Mouse (Mus musculus): ENCODE measurements around the gene Pam. TPM values are rescaled to one million over a fixed set of nuclear protein-coding genes. Genes with fewer than 3 reads are reported as not detected.

The Pam gene
- polyA plus RNA-seq, 1 experiment from 2014 or later: 41.5 TPM

DNA sequence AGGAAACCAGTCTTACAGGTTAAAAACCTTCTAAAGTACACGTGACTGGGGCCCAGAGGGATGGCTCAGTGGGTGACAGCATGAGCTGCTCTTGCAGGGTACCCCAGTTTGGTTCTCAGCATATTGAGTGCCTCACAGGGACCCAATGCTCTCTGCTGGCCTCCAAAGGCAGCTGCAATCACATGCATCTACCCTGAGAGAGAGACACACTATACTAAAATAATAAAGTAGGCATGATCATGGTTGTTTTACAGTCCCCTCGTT lies 178.5 kb downstream of the Pam start:
- H3K27me3 ChIP-seq (ENCODE audit: insufficient read depth, low read length): no peaks in the 10 kb centered on the region
- DNase-seq (no peak), ATAC-seq (ENCODE audit: insufficient read depth) (no peak)
- H3K27ac ChIP-seq (ENCODE audit: low read depth): no peak overlapping the region
- 82% methylated on average over 2 of the region's 2 CpGs for WGBS
- H3K9me3 ChIP-seq (ENCODE audit: low read depth, low read length): no peaks in the 10 kb centered on the region
- H3K9ac ChIP-seq: no peak overlapping the region
- no peaks in the 10 kb centered on the region for H3K36me3 ChIP-seq (ENCODE audit: insufficient read depth)
- no peak overlapping the region for H3K4me3 ChIP-seq (ENCODE audit: low read depth, low read length)
- no peak for TF ChIP-seq CTCF (IDR thresholded peaks at IDR 0.05; ENCODE audit: low read depth)
- peaks cover 4% of the 10 kb centered on the region; the same call in 1 of the 2 replicates for H3K4me1 ChIP-seq (ENCODE audit: insufficient read depth)
- no peak overlapping the region for H3K4me2 ChIP-seq

DNA sequence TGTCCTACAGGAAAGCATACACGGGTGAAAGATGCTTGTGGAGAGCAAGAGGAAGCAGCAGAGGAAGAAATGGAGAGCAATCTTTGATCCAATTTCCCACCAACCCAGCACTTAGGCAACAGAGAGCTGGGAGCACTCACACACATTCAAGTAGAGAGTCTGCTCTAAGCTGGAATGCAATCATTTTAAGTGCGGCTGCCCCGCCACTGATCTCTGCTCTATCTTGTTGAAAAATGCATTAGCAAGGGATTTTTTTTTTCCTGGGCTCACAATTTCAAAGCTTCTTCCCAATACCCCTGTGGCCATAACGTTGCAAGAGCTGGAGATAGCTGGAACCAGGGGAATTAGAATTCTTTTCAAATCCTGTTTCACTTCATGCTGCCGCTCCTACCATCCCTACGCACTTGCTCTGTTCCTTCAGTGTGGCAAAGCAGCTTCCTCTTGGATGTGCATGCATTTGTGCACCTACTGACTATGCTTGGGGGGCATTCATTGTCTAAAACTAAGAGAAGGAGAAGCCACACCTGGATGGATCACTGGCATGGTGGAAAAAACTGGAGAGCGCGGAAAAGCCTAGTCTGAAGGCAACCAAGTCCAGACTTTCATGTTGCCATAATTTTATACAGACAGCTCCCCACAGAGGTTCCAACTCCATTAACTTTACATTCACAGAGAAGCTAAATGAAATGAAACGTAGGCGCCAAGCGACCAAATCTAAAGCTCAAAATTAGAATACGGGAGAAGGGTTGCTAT lies 179.1 kb downstream of the Pam start:
- ATAC-seq (ENCODE audit: insufficient read depth): no peak
- Histone ChIP-seq H3K27ac (ENCODE audit: low read depth) (no peak overlapping the region), H3K4me1 (ENCODE audit: insufficient read depth) (peaks cover 4% of the 10 kb centered on the region; the same call in 1 of the 2 replicates), H3K36me3 (ENCODE audit: insufficient read depth) (no peaks in the 10 kb centered on the region), H3K9me3 (ENCODE audit: low read depth, low read length) (no peaks in the 10 kb centered on the region), H3K4me2 (no peak overlapping the region), H3K4me3 (ENCODE audit: low read depth, low read length) (no peak overlapping the region), H3K27me3 (ENCODE audit: insufficient read depth, low read length) (no peaks in the 10 kb centered on the region), H3K9ac (no peak overlapping the region)
- peak; percentile 41 for DNase-seq
- TF ChIP-seq CTCF (IDR thresholded peaks at IDR 0.05; ENCODE audit: low read depth): no peak
- 69% methylated on average over 12 of the region's 12 CpGs for WGBS

DNA sequence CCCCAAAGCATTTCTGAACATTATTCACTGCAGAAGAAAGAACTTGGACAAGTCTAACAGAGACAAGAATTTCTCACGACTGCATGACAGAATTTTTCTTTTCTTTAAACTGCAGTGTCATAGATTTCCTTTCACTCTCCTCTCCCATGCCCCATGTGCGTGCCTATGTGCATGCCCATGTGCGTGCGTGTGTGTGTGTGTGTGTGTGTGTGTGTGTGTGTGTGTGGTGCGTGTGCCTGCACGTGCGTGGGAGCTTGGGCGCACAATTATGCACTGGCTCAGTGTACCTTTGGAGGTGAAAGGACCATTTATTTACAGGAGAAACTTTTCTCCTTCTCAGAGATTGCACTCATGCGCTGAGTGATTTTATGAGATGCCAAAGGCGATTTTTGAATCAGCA lies 179.7 kb downstream of the Pam start:
- Histone ChIP-seq H3K4me3 (ENCODE audit: low read depth, low read length) (no peak overlapping the region), H3K4me1 (ENCODE audit: insufficient read depth) (peaks cover 4% of the 10 kb centered on the region; the same call in 1 of the 2 replicates), H3K9me3 (ENCODE audit: low read depth, low read length) (no peaks in the 10 kb centered on the region), H3K9ac (no peak overlapping the region), H3K4me2 (no peak overlapping the region), H3K36me3 (ENCODE audit: insufficient read depth) (no peaks in the 10 kb centered on the region), H3K27ac (ENCODE audit: low read depth) (no peak overlapping the region), H3K27me3 (ENCODE audit: insufficient read depth, low read length) (no peaks in the 10 kb centered on the region)
- TF ChIP-seq CTCF (IDR thresholded peaks at IDR 0.05; ENCODE audit: low read depth): no peak
- ATAC-seq (ENCODE audit: insufficient read depth) (no peak), DNase-seq (no peak)
- WGBS: 72% methylated on average over 10 of the region's 10 CpGs

DNA sequence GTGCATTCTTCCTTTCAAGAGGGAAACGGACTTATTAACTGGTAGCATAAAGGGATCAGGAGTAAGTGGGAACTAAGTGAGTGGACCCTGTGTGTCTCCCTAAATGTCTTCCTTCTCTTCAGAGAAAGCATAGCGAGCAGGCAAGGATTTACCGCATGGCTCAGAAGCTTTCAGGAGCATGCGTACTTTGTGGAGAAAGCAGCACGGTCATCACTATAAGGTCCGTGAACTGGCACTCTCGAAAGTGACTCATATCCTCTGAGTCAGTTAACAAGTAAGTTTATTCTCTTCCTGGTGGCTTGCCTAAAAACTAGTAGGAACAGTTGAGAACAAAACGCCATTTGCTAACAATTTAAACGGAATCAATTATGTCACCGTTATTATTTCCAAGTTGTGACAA lies 184.6 kb downstream of the Pam start:
- no peak overlapping the region for H3K27ac ChIP-seq (ENCODE audit: low read depth)
- H3K36me3 ChIP-seq (ENCODE audit: insufficient read depth): no peaks in the 10 kb centered on the region
- H3K27me3 ChIP-seq (ENCODE audit: insufficient read depth, low read length): no peaks in the 10 kb centered on the region
- no peak overlapping the region for H3K4me2 ChIP-seq
- no peaks in the 10 kb centered on the region for H3K4me1 ChIP-seq (ENCODE audit: insufficient read depth)
- H3K9me3 ChIP-seq (ENCODE audit: low read depth, low read length): no peaks in the 10 kb centered on the region
- H3K4me3 ChIP-seq (ENCODE audit: low read depth, low read length): no peak overlapping the region
- no peak overlapping the region for H3K9ac ChIP-seq
- DNase-seq (peak; percentile 19), ATAC-seq (ENCODE audit: insufficient read depth) (no peak)
- no peak for TF ChIP-seq CTCF (IDR thresholded peaks at IDR 0.05; ENCODE audit: low read depth)
- 71% methylated on average over 10 of the region's 10 CpGs for WGBS

DNA sequence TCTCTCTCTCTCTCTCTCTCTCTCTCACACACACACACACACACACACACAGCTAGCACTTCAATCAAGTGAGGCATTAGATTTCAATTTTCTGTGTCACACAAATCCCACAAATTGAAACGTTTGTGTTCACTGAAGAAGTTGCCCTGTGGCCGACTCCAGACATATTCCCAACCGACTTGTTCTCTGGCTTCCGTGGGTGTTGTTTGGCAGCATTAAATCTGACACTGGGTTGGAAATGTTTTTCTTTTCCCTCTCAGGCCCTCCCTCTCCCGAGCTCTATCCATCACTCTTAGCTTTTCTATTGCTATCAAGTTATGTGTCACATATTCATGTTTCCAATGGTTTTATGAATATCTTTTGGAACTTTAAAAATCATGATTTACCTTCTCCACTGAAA lies 185.9 kb downstream of the Pam start:
- ATAC-seq (ENCODE audit: insufficient read depth) (no peak), DNase-seq (no peak)
- TF ChIP-seq CTCF (IDR thresholded peaks at IDR 0.05; ENCODE audit: low read depth): no peak
- WGBS: 29% methylated on average over 5 of the region's 5 CpGs
- Histone ChIP-seq H3K36me3 (ENCODE audit: insufficient read depth) (no peaks in the 10 kb centered on the region), H3K9ac (no peak overlapping the region), H3K4me1 (ENCODE audit: insufficient read depth) (no peaks in the 10 kb centered on the region), H3K9me3 (ENCODE audit: low read depth, low read length) (no peaks in the 10 kb centered on the region), H3K27me3 (ENCODE audit: insufficient read depth, low read length) (no peaks in the 10 kb centered on the region), H3K4me2 (no peak overlapping the region), H3K4me3 (ENCODE audit: low read depth, low read length) (no peak overlapping the region), H3K27ac (ENCODE audit: low read depth) (no peak overlapping the region)

DNA sequence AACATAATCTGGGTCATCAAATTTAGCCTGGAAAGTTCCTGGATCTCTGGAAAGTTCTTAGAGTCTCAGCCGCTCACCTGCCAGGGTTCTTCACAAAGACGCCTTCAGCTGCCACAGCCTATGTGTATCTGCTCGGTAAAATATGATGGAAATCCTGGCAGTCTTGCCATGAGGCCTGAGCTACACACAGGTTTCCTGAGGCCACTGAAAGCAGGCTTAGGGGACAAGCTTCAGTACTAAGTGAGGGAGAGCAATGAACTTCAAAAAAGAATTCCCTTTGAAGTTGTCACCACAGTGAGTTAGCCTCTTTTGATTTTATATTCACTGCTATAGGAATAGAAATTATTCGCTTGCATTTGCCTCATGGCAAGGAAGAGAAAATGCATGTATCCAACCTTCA lies 186.7 kb downstream of the Pam start:
- Histone ChIP-seq H3K27ac (ENCODE audit: low read depth) (no peak overlapping the region), H3K4me3 (ENCODE audit: low read depth, low read length) (no peak overlapping the region), H3K4me2 (no peak overlapping the region), H3K36me3 (ENCODE audit: insufficient read depth) (no peaks in the 10 kb centered on the region), H3K9ac (no peak overlapping the region), H3K9me3 (ENCODE audit: low read depth, low read length) (no peaks in the 10 kb centered on the region), H3K27me3 (ENCODE audit: insufficient read depth, low read length) (no peaks in the 10 kb centered on the region), H3K4me1 (ENCODE audit: insufficient read depth) (no peaks in the 10 kb centered on the region)
- DNase-seq (no peak), ATAC-seq (ENCODE audit: insufficient read depth) (no peak)
- 85% methylated on average over 4 of the region's 4 CpGs for WGBS
- TF ChIP-seq CTCF (IDR thresholded peaks at IDR 0.05; ENCODE audit: low read depth): no peak

DNA sequence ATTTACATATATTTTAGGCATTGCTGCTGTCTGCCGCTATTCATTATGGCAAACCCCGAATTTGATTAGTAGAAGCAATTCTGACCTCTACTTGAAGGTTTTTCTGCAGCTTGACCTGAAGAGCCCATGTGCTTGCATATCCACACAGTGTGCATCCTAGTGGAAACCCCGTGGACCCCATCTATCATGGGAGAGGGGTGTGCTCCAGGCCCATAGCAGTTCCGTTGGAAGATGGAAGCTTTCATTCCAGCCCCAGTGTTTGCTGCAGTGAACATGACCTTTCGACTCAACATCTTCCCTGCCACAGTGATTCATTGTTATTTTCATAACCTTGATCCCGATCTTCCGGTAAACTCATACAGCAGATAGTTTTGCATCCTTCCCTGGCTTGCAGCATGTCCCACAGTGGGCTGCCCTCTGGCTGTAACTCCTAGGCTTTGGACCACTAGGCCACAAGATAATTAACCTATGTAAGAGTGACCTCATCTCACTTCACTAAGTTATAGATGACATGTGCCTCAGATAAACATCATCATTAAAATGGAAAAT lies 191.5 kb downstream of the Pam start:
- Histone ChIP-seq H3K4me2 (no peak overlapping the region), H3K27ac (ENCODE audit: low read depth) (no peak overlapping the region), H3K9ac (no peak overlapping the region), H3K27me3 (ENCODE audit: insufficient read depth, low read length) (no peaks in the 10 kb centered on the region), H3K36me3 (ENCODE audit: insufficient read depth) (no peaks in the 10 kb centered on the region), H3K9me3 (ENCODE audit: low read depth, low read length) (no peaks in the 10 kb centered on the region), H3K4me3 (ENCODE audit: low read depth, low read length) (no peak overlapping the region), H3K4me1 (ENCODE audit: insufficient read depth) (no peaks in the 10 kb centered on the region)
- TF ChIP-seq CTCF (IDR thresholded peaks at IDR 0.05; ENCODE audit: low read depth): no peak
- ATAC-seq (ENCODE audit: insufficient read depth): no peak
- peak; percentile 6 for DNase-seq
- WGBS: 50% methylated on average over 7 of the region's 7 CpGs
